Mouse (Mus musculus) liver, postnatal 0 days (tissue): Measurements from ENCODE around the gene Tmed1. TPM values are rescaled to one million over a fixed set of nuclear protein-coding genes. Genes with fewer than 3 reads are reported as not detected.
"Not testable (repeated sequence)": the region's sequence is repeated elsewhere in the genome, so short reads cannot be mapped to it uniquely, and the experiment has no call there.

ENCODE experiments used
- ATAC-seq: fragments of 200-750 bp; cut with Nextera tagmentation; 2 replicates; pipeline ENCODE4 v1.8.0; 2017; ENCODE audit warnings: mild to moderate bottlenecking, moderate library complexity
- DNase-seq: peaks from one replicate; pipeline ENCODE4 v3.0.0-alpha.2; 2016
- H3K27ac ChIP-seq: fragments of 300-500 bp; sonication (generic); 2 replicates; pipeline ENCODE4 v1.5.1; 2014; ENCODE audit warnings: antibody characterized with exemption, moderate library complexity, mild to moderate bottlenecking, low read depth
- H3K27me3 ChIP-seq: fragments of 300-500 bp; sonication (generic); 2 replicates; pipeline ENCODE4 v1.6.1; 2014; ENCODE audit warnings: low read length, control low read depth, mixed read lengths; ENCODE audit not compliant: insufficient read depth
- H3K36me3 ChIP-seq: fragments of 300-500 bp; sonication (generic); replicated peaks from 2 replicates; pipeline ENCODE4 v1.6.1; 2014; ENCODE audit warnings: mild to moderate bottlenecking, control low read depth, low read length, moderate library complexity, mixed read lengths; ENCODE audit not compliant: insufficient read depth
- H3K4me1 ChIP-seq: fragments of 300-500 bp; sonication (generic); 2 replicates; pipeline ENCODE4 v1.6.1; 2014; ENCODE audit warnings: antibody characterized with exemption, mild to moderate bottlenecking, control low read depth; ENCODE audit not compliant: insufficient read depth
- H3K4me2 ChIP-seq: fragments of 300-500 bp; sonication (generic); 2 replicates; pipeline ENCODE4 v1.6.1; 2014; ENCODE audit warnings: low read depth, mild to moderate bottlenecking, low read length, moderate library complexity, mixed read lengths
- H3K4me3 ChIP-seq: fragments of 300-500 bp; sonication (generic); 2 replicates; pipeline ENCODE4 v1.5.1; 2014; ENCODE audit warnings: low read depth, low read length
- H3K9ac ChIP-seq: fragments of 300-500 bp; sonication (generic); replicated peaks from 2 replicates; pipeline ENCODE4 v1.6.1; 2014; ENCODE audit warnings: mild to moderate bottlenecking, moderate library complexity
- H3K9me3 ChIP-seq: fragments of 300-500 bp; sonication (generic); 2 replicates; pipeline ENCODE4 v1.6.1; 2016; ENCODE audit warnings: mild to moderate bottlenecking, control low read depth, low read length, mixed read lengths
- CTCF ChIP-seq: sonication (generic); IDR thresholded peaks from 2 replicates; pipeline ENCODE4 v1.5.1; 2016; ENCODE audit warnings: antibody characterized with exemption, low read depth
- EP300 ChIP-seq: IDR thresholded peaks from 2 replicates; pipeline ENCODE4 v1.6.1; 2016; ENCODE audit warnings: antibody characterized with exemption, low read depth, mild to moderate bottlenecking
- WGBS: fragments of 180-500 bp; shearing (Covaris S2); extraction: QIAGEN DNeasy Blood & Tissue Kit; methylation state at CpG from one replicate; pipeline ENCODE4 v1.1.7; 2014; ENCODE audit not compliant: insufficient replicate concordance; 5-methylcytosine and 5-hydroxymethylcytosine counted together
- polyA plus RNA-seq: library from polyadenylated mRNA; unstranded; fragments of >200 nt; fragmentation: Nextera tagmentation; extraction: Ambion mirVana; gene quantifications from 2 replicates; pipeline ENCODE4 v1.2.1, GENCODE M21; 2015

Tmed1 gene
- polyA plus RNA-seq, 1 experiment from 2014 or later = 38.0 TPM

GRCm38 (mm10) chr9:21494726-21495125 lies 15.3 kb downstream of the Tmed1 start:
- 79% methylated on average over 9 of the region's 9 CpGs for WGBS
- Histone ChIP-seq H3K9ac (no peak overlapping the region), H3K4me3 (no peak overlapping the region), H3K27ac (no peak overlapping the region), H3K36me3 (peaks cover 60% of the 10 kb centered on the region), H3K4me1 (no peaks in the 10 kb centered on the region), H3K9me3 (no peaks in the 10 kb centered on the region), H3K4me2 (no peak overlapping the region), H3K27me3 (no peaks in the 10 kb centered on the region)
- TF ChIP-seq CTCF (no peak), EP300 (no peak)
- DNase-seq (no peak), ATAC-seq (no peak)

GRCm38 (mm10) chr9:21493907-21494306 lies 16.1 kb downstream of the Tmed1 start:
- Histone ChIP-seq H3K36me3 (peaks cover 58% of the 10 kb centered on the region), H3K27ac (no peak overlapping the region), H3K4me3 (no peak overlapping the region), H3K9me3 (no peaks in the 10 kb centered on the region), H3K27me3 (no peaks in the 10 kb centered on the region), H3K9ac (no peak overlapping the region), H3K4me2 (no peak overlapping the region), H3K4me1 (no peaks in the 10 kb centered on the region)
- WGBS = 84% methylated on average over 2 of the region's 2 CpGs
- ATAC-seq (no peak), DNase-seq (no peak)
- no peak for TF ChIP-seq EP300

- ATAC-seq (no peak), DNase-seq (no peak)
- H3K27me3 ChIP-seq = no peaks in the 10 kb centered on the region
- H3K4me2 ChIP-seq = no peak overlapping the region
- H3K9me3 ChIP-seq = no peaks in the 10 kb centered on the region
- 96% methylated on average over 9 of the region's 9 CpGs for WGBS
- H3K36me3 ChIP-seq = peaks cover 57% of the 10 kb centered on the region
- H3K4me3 ChIP-seq = no peak overlapping the region
- TF ChIP-seq EP300 (no peak), CTCF (no peak)
- no peaks in the 10 kb centered on the region for H3K4me1 ChIP-seq
- no peak overlapping the region for H3K9ac ChIP-seq
- no peak overlapping the region for H3K27ac ChIP-seq
Observed at GRCm38 (mm10) chr9:21490696-21491095, 19.4 kb downstream of the Tmed1 start.

- H3K4me1 ChIP-seq, H3K27ac ChIP-seq, H3K9ac ChIP-seq, H3K27me3 ChIP-seq, H3K4me3 ChIP-seq, H3K9me3 ChIP-seq, H3K4me2 ChIP-seq, ATAC-seq, DNase-seq: not testable (repeated sequence)
- peaks cover 64% of the 10 kb centered on the region for H3K36me3 ChIP-seq
- WGBS = 100% methylated on average over 1 of the region's 2 CpGs
Observed at GRCm38 (mm10) chr9:21488246-21488645, 21.8 kb downstream of the Tmed1 start.

- Histone ChIP-seq H3K4me3 (no peak overlapping the region), H3K9me3 (no peaks in the 10 kb centered on the region), H3K4me2 (no peak overlapping the region), H3K4me1 (no peaks in the 10 kb centered on the region), H3K9ac (no peak overlapping the region), H3K27ac (no peak overlapping the region), H3K36me3 (peaks cover 76% of the 10 kb centered on the region), H3K27me3 (no peaks in the 10 kb centered on the region)
- ATAC-seq (no peak), DNase-seq (no peak)
- WGBS = 89% methylated on average over 4 of the region's 4 CpGs
- TF ChIP-seq EP300 (no peak), CTCF (no peak)
Observed at GRCm38 (mm10) chr9:21484065-21484464, 26.0 kb downstream of the Tmed1 start.

GRCm38 (mm10) chr9:21477707-21478106 lies 32.3 kb downstream of the Tmed1 start:
- no peak overlapping the region for H3K4me3 ChIP-seq
- H3K27ac ChIP-seq = no peak overlapping the region
- WGBS = 98% methylated on average over 6 of the region's 6 CpGs
- H3K27me3 ChIP-seq = no peaks in the 10 kb centered on the region
- TF ChIP-seq EP300 (no peak), CTCF (peak; percentile 48)
- no peak overlapping the region for H3K4me2 ChIP-seq
- no peak overlapping the region for H3K9ac ChIP-seq
- DNase-seq (no peak), ATAC-seq (no peak)
- H3K36me3 ChIP-seq = peaks cover 92% of the 10 kb centered on the region
- H3K9me3 ChIP-seq = no peaks in the 10 kb centered on the region; the same call in 1 of the 2 replicates
- H3K4me1 ChIP-seq = no peaks in the 10 kb centered on the region

GRCm38 (mm10) chr9:21472913-21473312 lies 37.1 kb downstream of the Tmed1 start:
- Histone ChIP-seq H3K9me3 (no peaks in the 10 kb centered on the region; the same call in 1 of the 2 replicates), H3K9ac (no peak overlapping the region), H3K4me2 (no peak overlapping the region), H3K4me1 (no peaks in the 10 kb centered on the region), H3K36me3 (peaks cover 89% of the 10 kb centered on the region), H3K27me3 (no peaks in the 10 kb centered on the region), H3K4me3 (no peak overlapping the region), H3K27ac (no peak overlapping the region)
- DNase-seq = no peak
- TF ChIP-seq EP300 (no peak), CTCF (no peak)
- 87% methylated on average over 4 of the region's 4 CpGs for WGBS
- ATAC-seq = no peak
